17 mouse cellular contexts compared by ENCODE assay signal in genomic region chr9:60821501-60821900, GRCm38 (mm10).
"Had no signal": no experiment of that assay in that cellular context is flagged by ENCODE, and none has a peak within 500 bp of the region (broad histone marks: within the 10 kb centered on the region; RNA-seq: fewer than 3 reads in every experiment).

No protein-coding gene starts in this region.

- H3K4me3 ChIP-seq: kidney, embryonic 15.5 days; left cerebral cortex, adult 2 months; liver, embryonic 13.5 days; midbrain, embryonic 12.5 days; midbrain, embryonic 15.5 days; neural tube, embryonic 12.5 days; neural tube, embryonic 15.5 days had no signal

- H3K27me3 ChIP-seq: kidney, embryonic 15.5 days; liver, embryonic 13.5 days; midbrain, embryonic 12.5 days; midbrain, embryonic 15.5 days; neural tube, embryonic 12.5 days; neural tube, embryonic 15.5 days had no signal

- H3K4me1 ChIP-seq: midbrain, embryonic 12.5 days; midbrain, embryonic 15.5 days; neural tube, embryonic 12.5 days had no signal

- H3K9me3 ChIP-seq: kidney, embryonic 15.5 days; liver, embryonic 13.5 days; midbrain, embryonic 12.5 days; midbrain, embryonic 15.5 days; neural tube, embryonic 12.5 days; neural tube, embryonic 15.5 days had no signal

- H3K9ac ChIP-seq: kidney, embryonic 15.5 days; liver, embryonic 13.5 days; midbrain, embryonic 12.5 days; midbrain, embryonic 15.5 days; neural tube, embryonic 12.5 days; neural tube, embryonic 15.5 days had no signal

- H3K27ac ChIP-seq: kidney, embryonic 15.5 days; left cerebral cortex, adult 2 months; liver, embryonic 13.5 days; midbrain, embryonic 12.5 days; midbrain, embryonic 15.5 days; neural tube, embryonic 12.5 days; neural tube, embryonic 15.5 days had no signal

- DNase-seq: kidney, adult 8-10 months; kidney, postnatal 10 days; kidney, postnatal 36 days; layer of hippocampus, postnatal 36 days; liver, embryonic 13.5 days; lung, adult 2 months; lung, postnatal 14 days; lung, postnatal 4 days; retina, postnatal 1 day; thymus, adult 2 months; thymus, postnatal 25 days had no signal

- H3K36me3 ChIP-seq: liver, embryonic 13.5 days; midbrain, embryonic 12.5 days; midbrain, embryonic 15.5 days; neural tube, embryonic 12.5 days; neural tube, embryonic 15.5 days had no signal
